Mouse (Mus musculus) megakaryocyte, adult 5-6 weeks (primary cell): ENCODE measurements around the gene Rtn1. TPM values are rescaled to one million over a fixed set of nuclear protein-coding genes. Genes with fewer than 3 reads are reported as not detected.
"Not testable (repeated sequence)": the region's sequence is repeated elsewhere in the genome, so short reads cannot be mapped to it uniquely, and the experiment has no call there.

Experiments
- ATAC-seq: 2 replicates; pipeline ENCODE4 v1.8.0; 2016; ENCODE audit warnings: mild to moderate bottlenecking, inconsistent platforms; ENCODE audit not compliant: poor library complexity, severe bottlenecking
- total RNA-seq, 2 experiments: library from RNA; stranded (forward) in 1 of 2; stranded (reverse) in 1 of 2; fragments of 153-499, 151-499 nt in 1 of 2; fragments of 221-1000, 200-1000 nt in 1 of 2; gene quantifications; 2 replicates each; pipeline versions ENCODE4 v1.2.3 to v1.2.4; 2015 to 2017

Rtn1 gene
- total RNA-seq, 2 experiments from 2014 or later: 2.1 to 8.9 TPM

GRCm38 (mm10) chr12:72326087-72326486 is 82.8 kb downstream of the Rtn1 start:
- ATAC-seq: no peak

DNA sequence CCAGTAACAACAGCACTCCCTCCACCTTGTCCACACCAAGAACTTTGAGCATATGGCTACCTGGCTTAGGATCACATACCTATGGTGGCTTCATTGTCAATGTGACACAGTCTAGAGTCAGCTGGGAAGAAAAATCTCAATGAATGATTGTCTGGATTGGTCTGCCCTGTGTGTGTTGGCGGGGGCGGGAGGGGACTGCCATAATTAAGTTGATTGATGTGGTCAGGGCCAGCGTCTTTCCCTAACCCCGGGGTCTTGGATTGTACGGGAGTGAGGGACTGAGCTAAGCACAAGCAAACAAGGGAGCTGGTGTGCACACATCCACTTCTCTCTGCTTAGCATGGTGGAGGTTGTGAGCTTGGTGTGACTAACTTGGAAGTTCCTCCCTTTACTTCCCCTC is 83.8 kb downstream of the Rtn1 start:
- no peak for ATAC-seq

- no peak for ATAC-seq
Observed at GRCm38 (mm10) chr12:72324210-72324871, 84.5 kb downstream of the Rtn1 start.

GRCm38 (mm10) chr12:72323778-72324177 is 85.1 kb downstream of the Rtn1 start:
- no peak for ATAC-seq

DNA sequence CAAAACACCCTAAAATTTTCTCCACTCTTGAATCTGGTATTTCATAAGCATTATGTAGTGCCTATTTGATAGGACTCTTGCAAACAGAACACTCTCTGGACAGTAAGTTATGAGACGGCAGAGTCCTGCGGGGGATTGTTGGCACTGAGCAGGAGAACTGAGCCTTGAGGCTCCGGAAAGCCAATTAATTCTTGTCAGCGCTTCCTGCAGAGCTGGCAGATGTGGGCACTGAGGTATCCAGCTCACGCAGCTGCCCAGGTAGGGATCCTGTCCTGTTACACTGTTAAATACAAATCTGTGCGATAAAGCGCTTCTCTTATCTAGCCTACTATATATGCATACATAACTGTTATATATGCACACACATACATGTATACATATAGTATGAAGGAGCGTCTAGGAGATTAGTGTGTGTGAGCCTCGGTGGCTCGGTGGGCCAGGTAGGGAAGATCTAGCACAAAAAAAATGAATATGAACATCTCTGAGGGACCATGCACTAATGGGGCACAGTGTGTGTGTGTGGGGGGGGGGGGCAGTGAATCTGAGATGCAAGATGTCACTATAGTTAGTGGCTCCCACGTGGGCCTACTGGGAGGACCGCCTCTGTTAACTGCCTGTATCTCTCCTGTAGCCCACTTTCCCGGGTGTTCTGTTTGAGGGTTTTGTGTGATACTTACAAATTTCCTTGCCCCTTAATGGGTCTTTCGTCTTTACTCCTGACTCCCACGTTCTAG is 93.0 kb downstream of the Rtn1 start:
- ATAC-seq: no peak

GRCm38 (mm10) chr12:72310818-72311217 is 98.0 kb downstream of the Rtn1 start:
- peak; percentile 52 for ATAC-seq

- ATAC-seq: no peak
Observed at GRCm38 (mm10) chr12:72308506-72308905, 100.3 kb downstream of the Rtn1 start.

- no peak for ATAC-seq
Observed at GRCm38 (mm10) chr12:72306281-72306680, 102.6 kb downstream of the Rtn1 start.

DNA sequence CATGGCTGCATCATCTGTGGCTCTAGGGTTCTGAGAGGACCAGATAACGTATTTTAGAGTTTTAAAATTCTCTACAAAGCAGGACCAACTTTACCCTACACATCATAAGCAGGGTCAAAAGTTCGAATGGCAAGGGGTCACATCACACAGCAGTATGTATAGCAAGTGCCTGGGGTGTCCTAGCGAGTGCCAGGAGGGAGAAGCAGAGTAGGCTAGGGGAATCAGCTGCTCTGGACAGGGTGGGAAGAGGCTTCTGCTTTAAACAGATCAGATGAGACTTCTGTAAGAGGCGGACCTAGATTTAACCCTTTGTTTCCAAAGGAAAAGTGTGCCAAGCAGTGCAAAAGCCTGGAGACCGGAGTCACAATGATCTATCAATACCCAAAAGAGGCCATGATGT is 103.4 kb downstream of the Rtn1 start:
- ATAC-seq: no peak

DNA sequence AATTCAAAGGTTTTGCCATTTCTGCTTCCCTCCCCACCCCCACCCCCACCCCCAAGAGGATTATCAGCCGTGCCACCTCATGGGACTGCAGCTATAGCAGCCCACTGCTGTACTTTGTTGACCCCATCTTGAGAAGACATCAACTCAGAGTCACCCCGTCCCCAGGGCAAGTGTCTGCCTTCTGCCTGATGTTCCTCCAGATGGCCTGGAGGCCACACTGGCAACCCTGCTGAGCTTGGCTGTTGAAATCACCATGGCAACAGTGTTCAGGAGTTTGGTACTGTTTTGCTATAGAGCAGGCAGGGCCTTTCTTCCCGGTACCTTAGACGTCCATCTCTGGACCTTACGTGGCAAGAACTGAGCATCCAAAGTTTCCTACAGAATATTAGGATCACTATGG is 103.9 kb downstream of the Rtn1 start:
- no peak for ATAC-seq

DNA sequence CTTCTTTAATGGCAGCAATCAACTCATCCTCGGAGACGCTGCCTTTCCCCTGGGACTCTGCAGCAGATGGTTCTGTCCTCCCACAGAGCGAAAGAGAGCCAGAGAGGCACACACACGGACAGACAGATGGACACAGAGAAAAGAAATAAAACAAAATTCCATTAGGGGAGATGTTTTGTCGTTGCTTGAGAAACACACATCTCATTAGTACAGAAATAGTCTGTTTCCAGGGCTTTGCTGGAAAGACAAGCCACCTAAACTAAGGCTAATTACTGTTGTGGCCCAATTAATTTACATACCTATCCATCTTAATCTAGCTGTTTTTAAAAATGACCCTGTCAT is 104.5 kb downstream of the Rtn1 start:
- no peak for ATAC-seq

DNA sequence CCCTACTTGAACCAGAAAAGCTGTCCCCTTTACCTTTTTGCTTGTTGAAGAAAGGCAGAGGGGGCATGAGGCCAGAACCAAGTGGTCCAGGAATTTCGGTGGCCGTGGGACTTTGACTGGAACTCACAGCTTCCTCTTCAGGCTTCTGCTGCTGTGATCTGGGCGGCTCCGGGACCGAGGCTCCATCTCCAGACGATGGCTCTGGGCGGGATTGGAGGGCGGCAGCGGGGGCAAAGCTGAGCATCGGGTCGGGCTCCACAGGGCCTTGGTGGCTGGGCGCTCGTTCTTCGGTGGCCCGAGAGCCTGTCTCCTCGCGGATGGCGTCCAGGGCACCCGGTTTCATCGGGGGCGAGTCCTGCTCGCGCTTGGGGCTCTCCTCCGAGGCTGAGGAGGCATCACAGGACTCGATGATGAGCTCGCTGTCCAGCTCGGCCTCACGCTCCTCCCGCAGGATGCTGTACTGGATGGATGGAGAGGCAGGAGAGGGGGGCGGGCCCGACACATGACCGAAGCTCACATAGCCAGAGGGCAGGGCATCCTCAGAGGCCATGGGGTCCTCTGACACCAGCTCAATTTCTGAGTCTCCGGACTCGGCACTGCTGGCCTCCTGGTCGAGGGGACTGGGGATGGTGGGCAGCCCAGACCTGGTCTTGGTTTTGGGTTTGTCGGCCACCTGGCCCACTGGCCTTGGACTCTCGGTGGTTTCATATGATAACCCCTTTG is 105.1 kb downstream of the Rtn1 start:
- no peak for ATAC-seq

DNA sequence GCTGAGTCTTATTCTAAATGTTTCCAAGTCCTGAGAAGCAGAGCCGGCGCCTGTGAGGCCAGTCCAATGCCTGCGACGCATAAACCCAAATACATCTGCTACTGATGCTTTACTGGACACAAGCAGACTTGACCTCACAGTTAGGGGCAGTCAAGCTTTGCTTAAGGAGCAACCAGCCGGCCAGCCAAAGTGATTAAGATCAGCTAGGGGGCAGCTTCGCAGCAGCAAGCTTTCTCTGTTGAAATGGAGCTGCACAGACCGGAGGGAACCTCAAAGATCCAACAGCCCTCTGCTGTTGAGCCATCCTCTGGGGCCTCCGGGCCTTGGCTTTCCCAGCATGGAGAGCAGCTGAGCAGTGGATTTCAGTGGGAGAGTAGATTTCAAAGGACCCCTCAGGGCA is 107.4 kb downstream of the Rtn1 start:
- no peak for ATAC-seq

DNA sequence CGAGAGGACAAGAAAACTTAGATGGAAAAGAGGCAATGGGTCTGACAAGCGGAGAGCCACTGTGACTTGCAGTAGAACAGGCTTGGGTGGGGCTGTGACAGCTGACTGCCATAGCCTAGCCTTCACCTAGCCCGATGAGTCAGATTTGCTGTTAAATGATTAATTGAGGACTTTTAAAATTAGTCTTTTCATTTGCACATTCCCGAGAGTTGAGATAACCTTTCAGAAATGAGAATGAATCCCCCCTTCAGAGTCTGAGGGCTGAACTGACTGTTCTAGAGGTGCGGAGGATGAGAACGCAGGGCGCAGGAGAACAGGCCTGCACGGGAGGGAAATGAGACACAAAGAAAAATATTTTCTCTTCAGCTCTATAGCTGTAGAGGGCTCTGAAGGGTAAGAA is 107.9 kb downstream of the Rtn1 start:
- no peak for ATAC-seq

GRCm38 (mm10) chr12:72298222-72298621 is 110.6 kb downstream of the Rtn1 start:
- ATAC-seq: no peak

DNA sequence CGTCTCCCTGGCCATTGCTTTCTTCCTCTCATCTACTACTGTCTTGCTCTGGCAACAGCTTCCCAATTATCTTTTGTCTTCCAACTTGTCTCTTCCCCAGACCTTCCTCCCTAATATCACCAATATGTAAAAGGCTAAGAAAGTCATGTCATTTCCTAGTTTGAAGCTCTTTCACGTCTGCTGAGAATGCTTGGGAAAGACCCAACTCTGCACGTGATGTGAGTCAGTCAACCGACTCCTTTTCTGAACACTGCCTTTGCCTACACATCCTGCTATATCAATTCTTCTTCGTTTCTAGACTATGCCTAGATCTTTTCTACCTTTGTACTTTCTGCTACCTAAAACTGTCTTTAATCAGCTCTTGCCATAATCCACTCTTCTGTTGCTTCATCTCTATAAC is 112.3 kb downstream of the Rtn1 start:
- no peak for ATAC-seq

GRCm38 (mm10) chr12:72293185-72293584 is 115.7 kb downstream of the Rtn1 start:
- not testable (repeated sequence) for ATAC-seq

GRCm38 (mm10) chr12:72292566-72292965 is 116.3 kb downstream of the Rtn1 start:
- ATAC-seq: no peak

DNA sequence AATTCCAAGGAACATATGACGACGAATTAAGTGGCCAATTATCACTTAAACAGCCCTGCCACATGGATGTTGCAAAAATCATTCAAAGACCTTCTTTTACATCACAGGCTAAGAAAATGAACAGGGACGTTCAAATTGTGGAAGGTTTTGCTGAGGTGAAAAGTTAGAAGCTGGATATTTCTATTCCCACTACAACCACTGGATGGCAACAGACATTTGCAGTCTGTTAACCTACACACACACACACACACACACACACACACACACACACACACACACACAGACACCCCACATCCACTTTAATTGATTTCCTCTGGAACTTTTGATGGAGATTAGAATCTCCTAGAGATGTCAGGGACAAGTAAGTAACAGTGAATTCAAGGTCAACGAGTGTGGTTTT is 117.6 kb downstream of the Rtn1 start:
- no peak for ATAC-seq

DNA sequence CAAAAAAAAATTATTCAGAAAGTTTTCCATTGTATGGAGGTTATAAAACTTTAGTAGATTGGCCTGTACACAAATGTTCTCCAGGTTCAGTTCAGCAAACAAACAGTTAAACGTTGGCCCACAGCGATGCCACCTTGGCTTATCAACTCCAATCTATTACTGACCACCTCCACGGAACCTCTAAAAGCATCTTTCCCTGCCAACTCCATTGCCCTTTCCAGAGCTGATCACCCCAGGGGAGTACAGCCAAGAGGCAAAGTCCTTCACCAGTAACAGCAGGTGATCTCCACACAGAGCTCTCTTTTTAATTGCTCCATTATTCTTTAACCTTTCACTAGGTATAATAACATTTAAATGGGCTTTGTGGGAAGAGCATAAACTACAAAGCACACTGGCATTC is 120.6 kb downstream of the Rtn1 start:
- ATAC-seq: no peak

GRCm38 (mm10) chr12:72287332-72288004 is 121.4 kb downstream of the Rtn1 start:
- no peak for ATAC-seq
